Mouse (Mus musculus): ENCODE results near the gene Prnp. TPM values are rescaled to one million over a fixed set of nuclear protein-coding genes. Genes with fewer than 3 reads are reported as not detected.
A peak's percentile ranks its signal among the peaks of the same experiment; 100 is the strongest.

Gene Prnp
- total and polyA plus RNA-seq, 3 experiments = 18.3 to 24.0 TPM; not detected in 1

DNA sequence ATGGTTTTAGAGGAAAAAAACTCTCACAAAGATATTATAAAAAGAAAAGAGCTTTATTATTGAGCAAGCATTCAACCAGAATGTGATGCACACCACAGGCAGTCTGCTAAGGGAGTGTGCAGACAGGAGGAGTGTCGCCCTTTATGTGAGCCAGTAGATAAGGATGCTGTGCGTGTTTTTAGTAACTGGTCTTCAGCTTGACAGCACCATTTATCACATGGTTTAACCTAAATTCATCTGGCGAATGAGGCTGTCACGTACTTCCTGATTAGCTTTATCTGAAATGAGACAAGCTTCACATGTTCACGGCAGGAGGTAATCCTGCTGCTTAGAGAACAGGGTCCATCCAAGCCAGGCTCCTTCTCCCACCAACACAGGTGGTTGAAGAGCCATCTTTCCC lies 4.7 kb upstream of the Prnp start (continued):
- TF ChIP-seq MYC (IDR thresholded peaks at IDR 0.05; ENCODE audit: low read depth, low read length) = peak; percentile 93

GRCm38 (mm10) chr2:131905776-131906175 lies 4.0 kb upstream of the Prnp start:
- no peak overlapping the region for H3K27ac ChIP-seq (ENCODE audit: control insufficient read depth, low read depth, low read length)
- no peaks in the 10 kb centered on the region for H3K9me3 ChIP-seq (replicated peaks; ENCODE audit: insufficient read depth, low read length)
- H3K4me3 ChIP-seq (ENCODE audit: control insufficient read depth in 1 of 2, insufficient read depth in 1 of 2, low read depth in 2 of 2, low read length in 2 of 2) = no peak overlapping the region
- H3K4me1 ChIP-seq (ENCODE audit: control insufficient read depth in 1 of 2, insufficient read depth in 2 of 2, low read length in 2 of 2) = peaks cover 12 to 34% of the 10 kb centered on the region in 2 experiments
- no peaks in the 10 kb centered on the region; the same call in 1 of the 2 replicates for H3K79me2 ChIP-seq (ENCODE audit: control insufficient read depth, insufficient read depth, low read length, poor library complexity)
- TF ChIP-seq RAD21 (IDR thresholded peaks at IDR 0.05; ENCODE audit: low read depth, low read length) = no peak
- no peak for TF ChIP-seq POLR2AphosphoS5 (IDR thresholded peaks at IDR 0.05; ENCODE audit: borderline replicate concordance, low read depth, low read length)
- no peak for TF ChIP-seq E2F4 (IDR thresholded peaks at IDR 0.05; ENCODE audit: borderline replicate concordance, low read depth, low read length)
- TF ChIP-seq NRF1 (IDR thresholded peaks at IDR 0.05; ENCODE audit: insufficient read depth, low read depth, low read length, poor library complexity, severe bottlenecking) = no peak
- TF ChIP-seq MYC (IDR thresholded peaks at IDR 0.05; ENCODE audit: low read depth, low read length) = no peak
- no peak for TF ChIP-seq TAL1 (IDR thresholded peaks at IDR 0.05; ENCODE audit: low read length)
- no peak for TF ChIP-seq USF2 (IDR thresholded peaks at IDR 0.05; ENCODE audit: borderline replicate concordance in 1 of 2, insufficient read depth in 1 of 2, low read depth in 1 of 2, low read length in 2 of 2)
- TF ChIP-seq RCOR1 (IDR thresholded peaks at IDR 0.05; ENCODE audit: low read depth, low read length) = no peak
- no peak for TF ChIP-seq TCF12 (IDR thresholded peaks at IDR 0.05; ENCODE audit: low read depth, low read length)
- no peak for TF ChIP-seq TBP (IDR thresholded peaks at IDR 0.05; ENCODE audit: low read depth, low read length)
- TF ChIP-seq BHLHE40 (IDR thresholded peaks at IDR 0.05; ENCODE audit: borderline replicate concordance, low read depth, low read length) = no peak
- no peak for TF ChIP-seq EP300 (IDR thresholded peaks at IDR 0.05; ENCODE audit: low read depth in 1 of 2, low read length in 2 of 2)
- no peak for TF ChIP-seq UBTF (IDR thresholded peaks at IDR 0.05; ENCODE audit: borderline replicate concordance, insufficient read depth, low read depth, low read length)
- no peak for TF ChIP-seq HCFC1 (IDR thresholded peaks at IDR 0.05; ENCODE audit: low read depth, low read length)
- TF ChIP-seq POLR2AphosphoS2 (IDR thresholded peaks at IDR 0.05; ENCODE audit: low read length) = no peak
- H3K27me3 ChIP-seq (ENCODE audit: control insufficient read depth in 1 of 2, insufficient read depth in 2 of 2, low read length in 2 of 2) = no peaks in the 10 kb centered on the region
- no peak for DNase-seq (ENCODE audit: low read depth, low spot score)
- H3K36me3 ChIP-seq (ENCODE audit: control insufficient read depth in 1 of 2, insufficient read depth in 2 of 2, low read length in 2 of 2) = peaks cover 0 to 22% of the 10 kb centered on the region in 2 experiments; a peak in 2 of 4 replicates
- no peak overlapping the region for H3K9ac ChIP-seq (ENCODE audit: control insufficient read depth, low read depth, low read length, poor library complexity, severe bottlenecking)

DNA sequence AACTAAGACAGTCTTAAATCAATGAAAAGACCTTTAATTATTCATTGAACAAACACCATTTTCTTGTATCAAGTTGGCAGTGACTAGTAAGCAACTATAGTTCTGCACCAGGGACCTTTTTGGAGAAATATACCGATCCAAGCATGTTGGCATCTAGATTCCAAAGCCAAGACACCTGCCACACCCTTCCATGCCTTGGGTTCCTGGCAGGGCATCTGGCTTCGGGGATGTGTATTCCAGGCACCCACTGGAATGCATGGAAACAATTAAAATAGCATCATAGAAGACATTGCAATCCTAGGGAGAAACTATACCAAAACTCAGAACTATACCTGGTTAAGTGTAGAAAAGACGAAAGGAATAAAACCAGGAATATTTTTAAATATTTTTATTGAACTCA lies 3.5 kb upstream of the Prnp start:
- Histone ChIP-seq H3K27me3 (ENCODE audit: control insufficient read depth in 1 of 2, insufficient read depth in 2 of 2, low read length in 2 of 2) (no peaks in the 10 kb centered on the region), H3K36me3 (ENCODE audit: control insufficient read depth in 1 of 2, insufficient read depth in 2 of 2, low read length in 2 of 2) (peaks cover 0 to 22% of the 10 kb centered on the region in 2 experiments; a peak in 2 of 4 replicates), H3K4me1 (ENCODE audit: control insufficient read depth in 1 of 2, insufficient read depth in 2 of 2, low read length in 2 of 2) (peaks cover 16 to 34% of the 10 kb centered on the region in 2 experiments), H3K9me3 (replicated peaks; ENCODE audit: insufficient read depth, low read length) (no peaks in the 10 kb centered on the region), H3K27ac (ENCODE audit: control insufficient read depth, low read depth, low read length) (no peak overlapping the region), H3K4me3 (ENCODE audit: control insufficient read depth in 1 of 2, insufficient read depth in 1 of 2, low read depth in 2 of 2, low read length in 2 of 2) (no peak overlapping the region), H3K9ac (ENCODE audit: control insufficient read depth, low read depth, low read length, poor library complexity, severe bottlenecking) (no peak overlapping the region), H3K79me2 (ENCODE audit: control insufficient read depth, insufficient read depth, low read length, poor library complexity) (no peaks in the 10 kb centered on the region; the same call in 1 of the 2 replicates)
- no peak for DNase-seq (ENCODE audit: low read depth, low spot score)
- no peak for TF ChIP-seq ZC3H11A (IDR thresholded peaks at IDR 0.05; ENCODE audit: low read depth, low read length)
